Mouse (Mus musculus): Measurements from ENCODE around the gene Mafg.

The Mafg gene

GRCm38 (mm10) chr11:120647047-120647830 lies 13.8 kb upstream of the Mafg start:
- WGBS, result 90% methylated on average over 35 of the region's 35 CpGs

GRCm38 (mm10) chr11:120643601-120643987 lies 10.2 kb upstream of the Mafg start, which contains the start of gene Pycr1:
TSS of gene Pycr1 (minus strand) at chr11:120643769.
- WGBS, result under 1% methylated on average over 15 of the region's 15 CpGs

GRCm38 (mm10) chr11:120642939-120643600 lies 9.7 kb upstream of the Mafg start:
- 2% methylated on average over 18 of the region's 18 CpGs for WGBS

- WGBS, result 90% methylated on average over 8 of the region's 8 CpGs
Observed at GRCm38 (mm10) chr11:120641869-120642268, 8.5 kb upstream of the Mafg start.

GRCm38 (mm10) chr11:120641255-120641654 lies 7.9 kb upstream of the Mafg start:
- WGBS, result 78% methylated on average over 9 of the region's 9 CpGs

- 83% methylated on average over 5 of the region's 5 CpGs for WGBS
Observed at GRCm38 (mm10) chr11:120634810-120635209, 1.4 kb upstream of the Mafg start.

- WGBS, result under 1% methylated on average over 114 of the region's 116 CpGs
Observed at GRCm38 (mm10) chr11:120632559-120633519, 561 bp downstream of the Mafg start.

GRCm38 (mm10) chr11:120631726-120632448 lies 1.5 kb downstream of the Mafg start:
- 40% methylated on average over 4 of the region's 4 CpGs for WGBS

GRCm38 (mm10) chr11:120630881-120631725 lies 2.3 kb downstream of the Mafg start:
- WGBS, result 33% methylated on average over 7 of the region's 7 CpGs

GRCm38 (mm10) chr11:120630401-120630871 lies 3.0 kb downstream of the Mafg start:
- WGBS, result 37% methylated on average over 5 of the region's 5 CpGs

GRCm38 (mm10) chr11:120629911-120630310 lies 3.5 kb downstream of the Mafg start:
- 35% methylated on average over 7 of the region's 7 CpGs for WGBS

- WGBS, result 72% methylated on average over 23 of the region's 23 CpGs
Observed at GRCm38 (mm10) chr11:120629341-120629730, 4.1 kb downstream of the Mafg start.

GRCm38 (mm10) chr11:120628601-120629340 lies 4.6 kb downstream of the Mafg start:
- 90% methylated on average over 23 of the region's 23 CpGs for WGBS

GRCm38 (mm10) chr11:120627468-120628300 lies 5.7 kb downstream of the Mafg start:
- 78% methylated on average over 22 of the region's 22 CpGs for WGBS

GRCm38 (mm10) chr11:120626785-120627467 lies 6.5 kb downstream of the Mafg start:
- WGBS, result 73% methylated on average over 11 of the region's 11 CpGs

GRCm38 (mm10) chr11:120625152-120625775 lies 8.1 kb downstream of the Mafg start, which contains the start of gene Sirt7:
TSS of gene Sirt7 (minus strand) at chr11:120625240.
- 14% methylated on average over 5 of the region's 5 CpGs for WGBS

GRCm38 (mm10) chr11:120624680-120625111 lies 8.7 kb downstream of the Mafg start:
- under 1% methylated on average over 53 of the region's 53 CpGs for WGBS
